Mouse (Mus musculus): ENCODE data around the gene Spns3.
"Not testable (repeated sequence)": the region's sequence is repeated elsewhere in the genome, so short reads cannot be mapped to it uniquely, and the experiment has no call there.

Gene Spns3

DNA sequence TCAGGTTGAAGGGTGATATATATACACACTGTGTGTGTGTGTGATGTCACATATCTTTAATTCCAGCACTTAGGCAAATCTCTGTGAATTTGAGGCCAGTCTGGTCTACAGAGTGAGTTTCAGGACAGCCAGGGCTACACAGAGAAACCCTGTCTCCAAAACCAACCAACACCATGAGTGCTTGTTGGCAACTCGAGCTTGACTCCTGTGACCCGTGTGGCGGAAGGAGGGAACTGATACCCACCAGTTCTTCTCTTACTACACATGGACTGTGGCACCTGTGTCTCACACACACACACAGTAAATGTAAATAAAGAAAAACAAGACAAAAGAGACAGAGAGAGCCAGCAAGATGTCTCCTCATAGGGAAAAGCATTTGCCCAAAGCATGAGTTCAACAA is 10.4 kb upstream of the Spns3 start:
- in situ Hi-C loops (cut with MboI, MseI): no loop called here

DNA sequence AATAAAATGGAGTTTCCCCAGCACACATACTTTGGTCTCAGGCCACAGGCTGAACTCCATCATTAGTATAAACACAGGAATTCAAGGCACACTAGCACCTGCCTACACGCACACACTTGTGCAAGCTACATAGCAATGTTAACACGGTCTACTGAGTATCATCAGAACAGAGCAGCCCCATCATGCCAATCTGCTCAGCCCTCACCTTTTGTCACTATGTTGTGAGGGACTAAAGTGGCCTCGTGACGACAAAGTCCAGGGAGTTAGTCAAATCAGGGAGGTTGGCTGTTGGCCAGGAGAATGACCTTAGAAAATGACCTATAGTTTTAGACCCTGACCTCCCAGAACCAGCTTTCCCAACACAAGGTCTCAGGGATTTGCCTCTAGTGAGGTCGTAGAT is 7.8 kb upstream of the Spns3 start:
- in situ Hi-C loops (cut with MboI, MseI): no loop called here

DNA sequence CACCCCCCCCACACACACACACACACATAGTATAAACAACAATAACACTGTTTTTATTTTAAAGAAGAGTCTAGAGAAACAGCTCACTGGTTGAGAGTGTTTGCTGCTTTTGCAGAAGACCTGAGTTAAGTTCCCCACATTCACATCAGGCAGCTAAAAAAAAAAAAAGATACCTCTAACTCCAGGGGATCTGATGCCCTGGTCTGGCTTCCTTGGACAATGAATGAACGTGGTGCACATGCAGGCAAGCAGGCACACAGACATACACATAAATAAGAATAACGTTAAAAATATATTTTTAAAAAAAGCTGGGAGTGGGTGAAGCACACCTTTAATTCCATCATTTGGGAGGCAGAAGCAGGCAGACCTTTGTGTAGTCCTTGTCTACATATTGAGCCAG is 6.6 kb upstream of the Spns3 start:
- in situ Hi-C loops (cut with MboI, MseI): no loop called here

GRCm38 (mm10) chr11:72556470-72556869 is 6.2 kb upstream of the Spns3 start:
- in situ Hi-C loops (cut with MboI, MseI): no loop called here

- in situ Hi-C loops (cut with MboI, MseI): no loop called here
Measured at GRCm38 (mm10) chr11:72551531-72552105, 1.3 kb upstream of the Spns3 start.

- in situ Hi-C loops (cut with MboI, MseI): no loop called here
Measured at GRCm38 (mm10) chr11:72547181-72547580, 3.1 kb downstream of the Spns3 start.

DNA sequence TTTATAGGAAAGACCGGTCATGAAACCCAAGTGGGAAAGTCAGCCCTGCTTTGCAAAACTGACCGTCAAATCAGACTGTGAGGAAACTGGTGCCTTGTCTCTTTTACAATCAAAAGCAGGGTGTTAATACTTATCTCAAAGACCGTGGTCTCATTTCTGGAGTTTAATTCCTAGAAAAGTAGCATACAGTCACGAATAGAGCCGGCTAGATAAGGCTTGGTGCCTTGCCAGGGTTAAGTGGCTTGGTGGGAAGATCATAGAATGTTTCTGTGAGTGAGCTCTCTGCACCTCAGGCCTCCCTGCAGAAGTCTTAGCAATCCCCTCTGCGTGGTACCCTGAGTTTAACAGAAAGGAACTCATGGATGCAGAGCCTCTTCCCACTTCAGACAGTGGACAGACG is 5.6 kb downstream of the Spns3 start:
- in situ Hi-C loops (cut with MboI, MseI): no loop called here

- in situ Hi-C loops (cut with MboI, MseI): not testable (repeated sequence)
Measured at GRCm38 (mm10) chr11:72543692-72544091, 6.6 kb downstream of the Spns3 start.

GRCm38 (mm10) chr11:72542586-72542985 is 7.7 kb downstream of the Spns3 start:
- in situ Hi-C loops (cut with MboI, MseI): no loop called here

- in situ Hi-C loops (cut with MboI, MseI): no loop called here
Measured at GRCm38 (mm10) chr11:72541928-72542327, 8.4 kb downstream of the Spns3 start.

GRCm38 (mm10) chr11:72540437-72540836 is 9.9 kb downstream of the Spns3 start:
- in situ Hi-C loops (cut with MboI, MseI): no loop called here

- in situ Hi-C loops (cut with MboI, MseI): no loop called here
Measured at GRCm38 (mm10) chr11:72538811-72539210, 11.5 kb downstream of the Spns3 start.

DNA sequence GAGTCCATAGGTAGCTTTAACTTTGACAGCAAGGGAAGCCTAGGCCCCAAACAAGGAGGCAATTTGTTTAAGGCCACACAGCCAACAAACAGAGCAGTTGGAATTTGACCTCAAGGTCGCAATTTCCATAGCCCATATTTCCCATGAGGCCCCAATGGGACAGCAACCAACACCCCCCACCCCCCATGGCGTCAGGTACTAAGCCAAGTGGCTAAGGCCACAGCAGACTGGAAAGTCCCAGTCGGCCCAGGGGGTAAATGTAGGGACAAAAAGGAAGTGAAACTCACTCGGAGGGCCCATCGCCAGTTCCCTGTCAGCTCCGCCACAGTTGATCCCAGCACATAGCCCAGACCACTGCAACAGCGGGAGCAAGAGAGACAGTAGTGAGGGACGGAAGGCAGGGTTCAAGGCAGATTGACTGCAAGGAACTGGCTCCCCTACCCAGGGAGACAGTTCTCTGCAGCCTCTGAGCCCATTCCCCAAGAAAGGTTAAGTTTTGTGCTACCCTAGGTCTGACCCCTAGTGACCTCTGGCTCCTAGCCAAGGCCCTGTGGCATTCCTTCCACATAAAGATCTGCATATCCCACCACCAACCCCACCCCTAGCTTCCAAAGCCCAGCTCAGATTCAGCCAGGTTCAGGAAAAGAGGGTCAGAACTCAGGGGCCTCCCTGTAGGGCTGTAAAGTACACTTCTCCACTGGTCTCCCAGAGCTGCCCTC is 12.1 kb downstream of the Spns3 start:
- in situ Hi-C loops (cut with MboI, MseI): no loop called here

GRCm38 (mm10) chr11:72537503-72537902 is 12.8 kb downstream of the Spns3 start:
- in situ Hi-C loops (cut with MboI, MseI): no loop called here

- in situ Hi-C loops (cut with MboI, MseI): no loop called here
Measured at GRCm38 (mm10) chr11:72535519-72535918, 14.8 kb downstream of the Spns3 start.

DNA sequence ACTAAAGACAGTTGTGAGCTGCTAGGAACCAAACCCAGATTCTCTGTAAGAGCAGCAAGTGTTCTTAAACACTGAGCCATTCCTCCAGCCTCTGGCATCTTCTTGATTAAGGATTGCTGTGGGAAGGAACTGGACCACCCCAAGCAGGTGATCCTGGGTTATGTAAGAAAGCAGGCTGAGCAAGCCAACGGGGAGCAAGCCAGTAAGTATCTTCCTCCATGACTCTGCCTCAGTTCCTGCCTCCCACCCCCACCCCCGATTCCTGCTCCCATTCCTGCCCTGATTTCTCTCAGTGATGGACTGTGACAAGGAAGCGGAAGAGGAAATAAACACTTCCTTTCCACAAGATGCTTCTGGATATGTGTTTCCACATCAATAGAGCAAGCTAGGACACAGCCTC is 17.4 kb downstream of the Spns3 start:
- in situ Hi-C loops (cut with MboI, MseI): no loop called here

DNA sequence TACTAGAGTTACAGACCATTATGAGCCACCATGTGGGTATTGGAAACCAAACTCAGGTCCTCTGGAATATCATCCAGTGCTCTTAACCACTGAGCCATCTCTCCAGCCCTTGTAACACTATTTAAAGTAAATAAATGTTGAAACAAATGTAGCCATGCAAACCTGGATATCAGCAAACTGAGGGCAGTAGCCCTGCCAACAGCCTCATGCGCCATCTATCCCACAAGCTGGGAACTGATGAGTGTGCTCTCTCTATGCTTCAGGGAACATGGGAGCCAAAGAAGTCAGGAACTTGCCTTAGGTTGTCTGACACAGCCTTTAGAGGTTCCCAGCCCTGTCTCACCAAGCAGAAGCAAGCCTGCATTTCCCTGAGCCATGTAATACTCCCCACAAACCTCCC is 18.7 kb downstream of the Spns3 start:
- in situ Hi-C loops (cut with MboI, MseI): no loop called here

DNA sequence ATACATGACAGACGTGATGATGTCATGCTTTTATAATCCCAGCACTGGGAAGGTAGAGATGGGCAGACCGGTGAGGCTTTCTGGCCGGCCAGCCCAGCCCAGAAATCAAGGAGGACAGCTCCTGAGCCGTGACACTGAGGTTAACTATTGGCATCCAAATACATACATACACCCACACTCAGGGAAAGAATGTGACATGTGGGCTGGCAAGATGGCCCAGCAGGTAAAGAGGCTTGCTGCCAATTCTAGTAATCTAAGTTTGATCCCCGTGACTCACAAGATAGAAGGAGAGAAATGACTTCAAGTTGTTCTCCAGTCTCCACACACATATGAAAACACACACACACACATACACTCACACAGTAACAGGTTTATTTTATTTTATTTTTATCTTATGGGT is 19.2 kb downstream of the Spns3 start:
- in situ Hi-C loops (cut with MboI, MseI): no loop called here

DNA sequence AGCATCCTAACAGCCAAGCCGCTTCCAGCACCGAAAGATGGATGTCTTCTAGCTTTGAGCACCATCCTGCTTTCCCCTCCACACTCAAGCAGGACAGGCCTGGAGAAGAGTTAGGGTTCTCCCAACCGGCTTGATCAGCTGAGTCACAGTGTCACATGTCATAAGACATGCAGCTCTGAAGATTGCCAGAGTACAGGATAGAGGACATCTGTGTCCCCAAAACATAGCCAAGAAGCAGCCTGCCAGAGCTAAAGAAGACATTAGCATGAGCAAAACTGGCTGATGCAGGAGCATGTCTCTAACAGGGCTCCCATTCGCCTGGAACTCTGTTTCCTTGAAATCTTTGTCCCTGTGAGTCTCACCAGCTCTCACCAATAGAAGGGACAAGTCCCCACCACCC is 24.1 kb downstream of the Spns3 start:
- in situ Hi-C loops (cut with MboI, MseI): no loop called here

GRCm38 (mm10) chr11:72523711-72524110 is 26.6 kb downstream of the Spns3 start:
- in situ Hi-C loops (cut with MboI, MseI): no loop called here

GRCm38 (mm10) chr11:72522616-72523041 is 27.7 kb downstream of the Spns3 start:
- in situ Hi-C loops (cut with MboI, MseI): no loop called here

DNA sequence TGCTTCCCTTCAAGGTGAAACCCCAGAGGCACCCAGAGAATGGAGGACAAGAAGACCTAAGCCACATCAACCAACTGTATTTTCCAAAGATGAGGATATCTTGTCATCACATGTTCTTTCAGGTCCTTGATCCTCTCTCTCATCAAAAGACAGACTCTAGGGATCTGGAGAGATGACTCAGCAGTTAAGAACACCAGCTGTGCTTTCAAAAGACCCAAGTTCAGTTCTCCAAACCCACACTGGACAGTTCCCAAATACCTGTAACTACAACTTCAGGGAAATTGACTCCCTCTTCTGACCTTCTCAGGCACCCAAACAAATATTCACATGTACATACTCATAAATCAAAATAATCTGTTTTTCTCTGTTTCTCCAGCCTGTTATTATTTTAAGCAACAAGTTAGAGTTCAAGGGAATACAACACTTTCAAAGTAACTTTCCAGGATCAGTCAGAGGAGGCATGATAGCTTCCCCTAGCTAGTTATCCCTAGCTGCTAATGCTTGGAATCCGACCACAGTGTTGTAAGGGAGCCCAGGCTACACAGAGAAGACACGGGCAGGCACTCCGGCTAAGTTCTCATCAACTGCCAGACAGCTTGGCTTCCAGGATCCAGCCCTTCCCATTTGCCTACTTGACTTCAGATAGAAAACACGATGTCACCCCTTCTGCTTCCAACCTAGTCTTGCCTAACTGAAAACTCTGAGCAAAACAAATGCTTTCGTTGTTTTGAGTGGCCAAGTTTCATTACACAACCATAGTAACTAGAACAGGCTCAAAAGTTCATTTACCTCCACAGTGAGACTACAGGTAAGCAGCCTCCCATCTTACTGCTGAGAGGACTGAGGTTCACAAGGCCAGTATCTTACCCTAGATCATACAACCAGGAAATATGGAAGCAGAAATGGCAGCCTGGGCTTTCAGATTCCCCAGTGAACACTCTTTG is 28.4 kb downstream of the Spns3 start:
- in situ Hi-C loops (cut with MboI, MseI): no loop called here

- in situ Hi-C loops (cut with MboI, MseI): no loop called here
Measured at GRCm38 (mm10) chr11:72519895-72520294, 30.4 kb downstream of the Spns3 start.

Measured in T-helper 2 cell (primary cell).